Comparison of ENCODE assay signal across 8 mouse cellular contexts in the genomic region with DNA sequence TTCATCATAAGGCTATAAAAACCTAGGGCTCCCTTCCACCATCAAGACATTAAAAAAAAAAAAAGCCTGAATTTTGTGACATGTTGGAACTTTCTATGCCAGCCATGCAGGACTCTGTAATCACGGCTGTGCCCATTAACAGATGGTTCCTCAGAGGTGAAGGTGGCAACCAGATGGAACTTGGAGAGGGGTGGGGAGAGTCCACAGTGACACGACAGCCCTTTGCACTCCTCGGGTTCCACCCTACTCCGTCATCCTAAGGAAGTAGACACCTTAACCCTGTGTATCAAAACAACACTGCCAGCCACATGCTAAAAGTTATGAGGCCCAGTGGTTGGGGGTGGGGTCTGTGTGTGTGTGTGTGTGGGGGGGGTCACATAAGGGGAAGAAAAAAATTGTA. TPM values are rescaled to one million over a fixed set of nuclear protein-coding genes. Genes with fewer than 3 reads are reported as not detected.
DNase-seq lines count a peak whose midpoint lies in the region; ATAC-seq lines count a peak whose summit lies in the region.
"Had no signal": no experiment of that assay in that cellular context is flagged by ENCODE, and none has a peak within 500 bp of the region (broad histone marks: within the 10 kb centered on the region; RNA-seq: fewer than 3 reads in every experiment).

No protein-coding gene starts in this region.

- no peak overlapping the region for H3K9ac ChIP-seq in neural tube, embryonic 11.5 days (ENCODE audit: low read length)
- H3K9ac ChIP-seq in forebrain, embryonic 16.5 days (replicated peaks; ENCODE audit: low read depth, low read length) = no peak overlapping the region
- peak overlapping the region; percentile 90 for H3K9ac ChIP-seq in liver, embryonic 13.5 days

- no peaks in the 10 kb centered on the region for H3K27me3 ChIP-seq in neural tube, embryonic 11.5 days (ENCODE audit: control insufficient read depth, insufficient read depth, low read length)
- no peaks in the 10 kb centered on the region for H3K27me3 ChIP-seq in forebrain, embryonic 16.5 days (replicated peaks; ENCODE audit: control insufficient read depth, insufficient read depth, low read length)
- no peaks in the 10 kb centered on the region for H3K27me3 ChIP-seq in liver, embryonic 13.5 days

- 79% methylated on average over 4 of the region's 4 CpGs for WGBS in neural tube, embryonic 11.5 days
- WGBS in forebrain, embryonic 16.5 days = 70% methylated on average over 4 of the region's 4 CpGs
- WGBS in liver, embryonic 13.5 days (ENCODE audit: insufficient replicate concordance) = 43% methylated on average over 4 of the region's 4 CpGs

- peaks cover 4% of the 10 kb centered on the region; the same call in 1 of the 2 replicates for H3K4me1 ChIP-seq in neural tube, embryonic 11.5 days (ENCODE audit: control insufficient read depth, insufficient read depth, low read length)
- peaks cover 13% of the 10 kb centered on the region for H3K4me1 ChIP-seq in forebrain, embryonic 16.5 days (replicated peaks; ENCODE audit: control insufficient read depth, insufficient read depth, low read length)
- peaks cover 56% of the 10 kb centered on the region for H3K4me1 ChIP-seq in liver, embryonic 13.5 days (replicated peaks)

- no peak for ATAC-seq in neural tube, embryonic 11.5 days (ENCODE audit: insufficient read depth, low FRiP score, low TSS enrichment)
- ATAC-seq in forebrain, embryonic 16.5 days = no peak
- no peak for ATAC-seq in liver, embryonic 13.5 days (ENCODE audit: low read depth)

- no peak overlapping the region for H3K27ac ChIP-seq in neural tube, embryonic 11.5 days (ENCODE audit: low read depth, low read length)
- no peak overlapping the region for H3K27ac ChIP-seq in forebrain, embryonic 16.5 days (ENCODE audit: low read length)
- H3K27ac ChIP-seq in liver, embryonic 13.5 days = peak overlapping the region; percentile 77

- H3K4me3 ChIP-seq in neural tube, embryonic 11.5 days (ENCODE audit: low read depth, low read length) = no peak overlapping the region
- no peak overlapping the region for H3K4me3 ChIP-seq in forebrain, embryonic 16.5 days (replicated peaks; ENCODE audit: low read length)
- H3K4me3 ChIP-seq in liver, embryonic 13.5 days (replicated peaks) = peak overlapping the region; percentile 84

- DNase-seq in neural tube, embryonic 11.5 days (ENCODE audit: low spot score) = no peak
- DNase-seq in neural tube, embryonic 10.5 days (ENCODE audit: extremely low spot score, low spot score) = no peak
- DNase-seq in liver, embryonic 13.5 days = no peak
- no peak for DNase-seq in urinary bladder, postnatal 14 days (ENCODE audit: low spot score)
- DNase-seq in right cerebral cortex, postnatal 10 days (ENCODE audit: low spot score in 2 of 2) = no peak
- no peak for DNase-seq in left cerebral cortex, adult 9 months (ENCODE audit: low spot score in 2 of 2)
- DNase-seq: heart, adult 18-20 months had no signal

- peak overlapping the region; percentile 91 for H3K4me2 ChIP-seq in neural tube, embryonic 11.5 days (ENCODE audit: low read depth)
- peak overlapping the region; percentile 93; the same call in 1 of the 2 replicates for H3K4me2 ChIP-seq in forebrain, embryonic 16.5 days (ENCODE audit: low read length)
- peak overlapping the region; percentile 96 for H3K4me2 ChIP-seq in liver, embryonic 13.5 days

- H3K9me3 ChIP-seq in neural tube, embryonic 11.5 days (ENCODE audit: control insufficient read depth, low read length) = no peaks in the 10 kb centered on the region
- H3K9me3 ChIP-seq in forebrain, embryonic 16.5 days (ENCODE audit: control insufficient read depth, low read length) = no peaks in the 10 kb centered on the region
- H3K9me3 ChIP-seq in liver, embryonic 13.5 days (replicated peaks) = no peaks in the 10 kb centered on the region

- no peaks in the 10 kb centered on the region for H3K36me3 ChIP-seq in neural tube, embryonic 11.5 days (ENCODE audit: control insufficient read depth, insufficient read depth, low read length)
- no peaks in the 10 kb centered on the region for H3K36me3 ChIP-seq in forebrain, embryonic 16.5 days (ENCODE audit: control insufficient read depth, insufficient read depth)
- peaks cover 5% of the 10 kb centered on the region; the same call in 1 of the 2 replicates for H3K36me3 ChIP-seq in liver, embryonic 13.5 days

RNA-seq across cellular contexts. Expression of a gene that starts 1.3 kb away (rescaled TPM):
- polyA plus RNA-seq in neural tube, embryonic 11.5 days (2014; fragmentation: Nextera tagmentation; extraction: Ambion mirVana) = 37.1 and 39.7 TPM in 2 replicates
- polyA plus RNA-seq in forebrain, embryonic 16.5 days (2015; fragmentation: Nextera tagmentation; extraction: Ambion mirVana) = 44.5 and 46.3 TPM in 2 replicates
- polyA plus RNA-seq in liver, embryonic 13.5 days (2015; fragmentation: Nextera tagmentation; extraction: Ambion mirVana) = 15.2 and 16.2 TPM in 2 replicates
